Mouse (Mus musculus): ENCODE measurements at regions not wholly inside any gene's neighbourhood (a gene's known extent, or its start where the extent isn't known, plus 50 kb on each side); places are given as distances from the start of the nearest gene placed in this dataset.
"Not testable (repeated sequence)": the region's sequence is repeated elsewhere in the genome, so short reads cannot be mapped to it uniquely, and the experiment has no call there.

- ATAC-seq (ENCODE audit: extremely low read depth, insufficient number of reproducible peaks, low FRiP score, poor library complexity, severe bottlenecking): no peak
Measured at GRCm38 (mm10) chr15:37110462-37110861, 102.9 kb upstream of the Zfp706 start.

DNA sequence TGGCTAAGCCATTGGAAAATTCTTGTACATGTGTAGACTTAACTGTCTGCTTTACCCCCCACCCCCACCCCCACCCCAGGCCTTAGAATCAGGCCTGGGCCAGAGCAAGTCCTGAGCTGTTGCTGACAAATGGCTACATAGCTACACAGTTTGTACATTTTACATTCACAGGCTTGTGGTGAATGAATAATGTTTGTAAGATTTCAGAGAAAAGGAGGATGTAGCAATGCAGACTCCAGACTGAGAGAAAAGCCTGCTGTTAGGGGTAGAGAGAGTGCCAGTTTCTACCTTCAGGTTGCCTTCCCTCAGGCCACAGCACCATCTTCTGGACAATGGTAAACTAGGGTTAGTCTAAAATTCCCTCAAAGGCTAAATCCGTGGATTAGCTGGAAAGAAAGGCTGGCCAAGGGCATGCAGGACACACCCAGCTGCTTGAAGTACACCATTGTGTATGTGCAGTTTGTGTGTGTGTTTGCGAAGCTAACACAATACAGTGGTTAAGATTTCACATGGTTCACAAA lies 94.5 kb upstream of the Zfp706 start:
- ATAC-seq (ENCODE audit: extremely low read depth, insufficient number of reproducible peaks, low FRiP score, poor library complexity, severe bottlenecking): no peak

DNA sequence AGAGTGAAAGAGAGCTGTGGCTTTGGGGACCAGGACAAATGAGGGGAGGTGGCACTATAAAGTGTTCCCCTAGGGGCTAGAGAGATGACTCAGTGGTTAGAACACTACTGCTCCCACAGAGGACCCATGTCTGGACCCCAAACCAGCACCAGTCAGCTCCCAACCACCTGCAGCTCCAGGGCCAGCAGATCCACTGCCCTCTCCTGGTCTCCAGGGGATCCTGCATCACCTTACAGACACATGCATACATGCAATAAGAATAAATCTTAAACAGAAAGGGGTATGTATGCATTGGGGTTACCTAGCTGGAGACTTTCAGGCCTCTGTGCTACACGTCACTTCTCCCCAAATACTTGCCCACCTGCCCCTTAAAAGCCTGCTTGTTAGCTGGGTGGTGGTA lies 93.8 kb upstream of the Zfp706 start:
- ATAC-seq (ENCODE audit: extremely low read depth, insufficient number of reproducible peaks, low FRiP score, poor library complexity, severe bottlenecking): no peak

DNA sequence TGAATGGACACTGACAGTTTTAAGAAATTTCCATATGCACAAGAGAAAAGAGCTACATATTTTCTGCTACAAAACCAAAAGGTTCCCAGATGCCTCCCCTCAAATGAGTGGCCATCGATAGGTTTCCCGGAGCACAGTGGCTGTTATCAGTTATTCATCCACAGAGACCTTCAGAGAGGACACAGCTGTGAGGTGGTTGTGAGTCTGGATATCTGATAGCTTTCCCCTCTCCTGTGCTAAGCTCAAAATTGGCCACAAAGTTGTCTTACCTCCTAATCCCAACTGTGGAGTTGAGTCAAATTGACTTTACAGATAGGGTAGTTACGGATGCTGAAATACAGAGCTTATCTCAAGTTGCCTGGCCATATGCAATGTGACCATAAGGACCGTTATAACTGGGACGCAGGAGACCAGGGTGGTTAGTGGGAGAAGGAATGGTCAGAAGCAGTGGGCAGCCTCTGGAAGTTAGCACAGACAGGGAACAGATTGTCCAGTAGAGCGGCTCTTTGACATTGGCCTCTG lies 93.3 kb upstream of the Zfp706 start:
- ATAC-seq (ENCODE audit: extremely low read depth, insufficient number of reproducible peaks, low FRiP score, poor library complexity, severe bottlenecking): no peak

GRCm38 (mm10) chr15:37099927-37100766 lies 92.6 kb upstream of the Zfp706 start:
- peak; percentile 58; the same call in 1 of the 2 replicates for ATAC-seq (ENCODE audit: extremely low read depth, insufficient number of reproducible peaks, low FRiP score, poor library complexity, severe bottlenecking)

DNA sequence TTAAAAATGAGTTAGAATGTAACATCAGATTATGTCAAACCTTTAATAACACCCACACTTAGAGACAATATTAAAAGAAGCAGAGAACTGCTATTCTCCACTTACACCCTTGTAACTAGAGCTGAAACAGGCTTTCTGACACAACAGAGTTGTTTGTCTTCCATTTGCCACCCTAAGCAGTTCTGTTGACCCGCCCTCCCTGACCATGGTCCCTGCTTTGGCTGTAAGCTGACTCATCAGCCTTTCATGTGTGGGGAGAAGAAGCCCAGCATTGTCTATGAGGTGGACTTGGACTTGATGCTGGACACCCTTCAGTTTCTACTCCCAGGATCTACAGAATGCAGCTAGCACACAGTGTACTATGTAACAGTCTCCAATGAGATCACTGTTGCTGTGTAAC lies 91.6 kb upstream of the Zfp706 start:
- no peak for ATAC-seq (ENCODE audit: extremely low read depth, insufficient number of reproducible peaks, low FRiP score, poor library complexity, severe bottlenecking)

GRCm38 (mm10) chr15:37097426-37097825 lies 89.9 kb upstream of the Zfp706 start:
- ATAC-seq (ENCODE audit: extremely low read depth, insufficient number of reproducible peaks, low FRiP score, poor library complexity, severe bottlenecking): no peak

GRCm38 (mm10) chr15:37091171-37091570 lies 83.6 kb upstream of the Zfp706 start:
- not testable (repeated sequence) for ATAC-seq (ENCODE audit: extremely low read depth, insufficient number of reproducible peaks, low FRiP score, poor library complexity, severe bottlenecking)

- no peak for ATAC-seq (ENCODE audit: extremely low read depth, insufficient number of reproducible peaks, low FRiP score, poor library complexity, severe bottlenecking)
Measured at GRCm38 (mm10) chr15:37083726-37084125, 76.2 kb upstream of the Zfp706 start.

GRCm38 (mm10) chr15:37081836-37082235 lies 74.3 kb upstream of the Zfp706 start:
- ATAC-seq (ENCODE audit: extremely low read depth, insufficient number of reproducible peaks, low FRiP score, poor library complexity, severe bottlenecking): no peak

GRCm38 (mm10) chr15:37080931-37081330 lies 73.4 kb upstream of the Zfp706 start:
- no peak for ATAC-seq (ENCODE audit: extremely low read depth, insufficient number of reproducible peaks, low FRiP score, poor library complexity, severe bottlenecking)

DNA sequence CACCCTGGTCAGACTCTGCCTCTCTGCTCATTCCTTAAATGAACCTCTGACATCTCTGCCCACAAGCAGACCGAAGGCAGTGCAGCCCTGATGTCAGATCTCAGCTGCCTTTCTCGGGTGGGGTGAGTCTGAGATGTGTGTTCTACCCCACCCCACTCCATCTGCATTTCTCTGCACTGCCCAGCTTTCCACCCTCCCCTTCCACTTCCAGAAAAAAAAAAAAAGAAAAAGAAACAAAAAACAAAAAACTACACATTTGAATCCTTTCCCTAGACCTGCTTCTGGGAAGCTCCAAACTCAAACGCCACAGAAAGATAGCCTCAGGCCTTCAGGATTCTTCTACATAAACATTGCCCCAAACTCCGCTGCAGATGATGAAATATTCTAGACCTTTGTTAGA lies 72.8 kb upstream of the Zfp706 start:
- ATAC-seq (ENCODE audit: extremely low read depth, insufficient number of reproducible peaks, low FRiP score, poor library complexity, severe bottlenecking): no peak

GRCm38 (mm10) chr15:37074207-37074606 lies 66.6 kb upstream of the Zfp706 start:
- not testable (repeated sequence) for ATAC-seq (ENCODE audit: extremely low read depth, insufficient number of reproducible peaks, low FRiP score, poor library complexity, severe bottlenecking)

DNA sequence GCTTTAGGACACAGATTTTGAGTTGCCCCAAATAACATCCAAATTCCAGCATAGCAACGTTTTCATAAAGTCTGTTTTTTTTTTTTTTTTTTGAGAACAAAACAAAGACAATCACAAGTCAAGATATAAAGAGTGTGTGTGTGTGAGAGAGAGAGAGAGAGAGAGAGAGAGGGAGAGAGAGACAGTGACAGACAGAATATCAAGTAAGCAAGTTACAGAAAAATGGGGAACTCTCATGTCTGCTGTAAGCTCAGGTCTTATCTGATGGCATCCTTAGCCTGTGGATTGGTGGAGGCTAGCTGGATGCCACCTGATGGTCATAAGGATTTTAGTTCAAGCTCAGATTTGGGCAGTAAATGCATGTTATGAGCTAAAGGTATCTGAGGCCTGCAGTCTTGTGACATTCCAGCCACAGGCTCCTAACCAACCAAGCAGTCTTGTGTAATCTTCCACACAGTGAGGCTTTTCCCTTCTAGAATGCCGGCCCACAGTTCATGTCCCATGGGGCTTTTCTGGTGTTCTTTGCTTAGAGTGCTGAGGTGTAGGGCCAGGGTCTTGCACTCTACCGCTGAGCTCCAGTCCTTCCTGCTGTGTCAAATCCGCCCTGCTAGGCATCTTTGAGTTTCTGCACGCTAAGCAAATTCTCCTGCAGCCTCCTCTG lies 64.8 kb upstream of the Zfp706 start:
- ATAC-seq (ENCODE audit: extremely low read depth, insufficient number of reproducible peaks, low FRiP score, poor library complexity, severe bottlenecking): no peak

DNA sequence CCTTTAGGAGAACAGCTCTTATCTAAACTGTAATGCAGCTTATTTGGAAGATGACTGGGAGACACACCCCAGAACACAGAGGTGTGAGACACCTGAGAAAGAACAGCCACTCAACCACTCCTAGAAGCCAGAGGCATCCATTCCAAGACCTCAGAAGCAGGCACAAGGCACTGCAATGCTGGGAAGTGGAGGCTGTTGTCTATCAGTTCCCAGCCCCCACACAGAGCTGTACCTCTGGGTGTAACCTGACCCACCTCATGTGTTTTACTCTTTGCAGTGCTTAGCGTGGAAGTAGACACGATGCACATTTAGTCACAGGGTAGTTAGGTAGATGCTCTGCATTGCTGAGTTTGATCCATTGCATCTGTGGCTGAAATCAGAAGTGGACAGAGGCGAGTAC lies 62.6 kb upstream of the Zfp706 start:
- no peak for ATAC-seq (ENCODE audit: extremely low read depth, insufficient number of reproducible peaks, low FRiP score, poor library complexity, severe bottlenecking)

DNA sequence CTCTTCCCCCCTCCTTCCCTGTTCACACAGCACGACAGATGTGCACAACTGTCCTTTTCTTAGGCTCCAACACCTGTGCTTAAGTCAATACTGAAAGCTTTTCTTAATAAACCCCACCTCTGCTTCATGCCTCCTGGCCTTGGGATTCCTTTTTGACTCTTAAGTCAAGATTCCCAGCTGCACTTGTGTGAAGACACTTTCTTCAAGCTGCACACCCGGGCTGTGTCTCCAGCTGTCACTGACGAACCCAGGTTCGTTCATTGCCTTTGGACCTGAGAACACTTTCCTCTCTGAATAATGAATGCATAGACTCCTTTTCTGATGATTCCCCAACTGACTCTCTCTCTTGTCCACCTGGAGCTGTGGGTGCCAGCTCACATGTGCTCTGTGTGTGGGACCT lies 59.8 kb upstream of the Zfp706 start:
- ATAC-seq (ENCODE audit: extremely low read depth, insufficient number of reproducible peaks, low FRiP score, poor library complexity, severe bottlenecking): no peak

DNA sequence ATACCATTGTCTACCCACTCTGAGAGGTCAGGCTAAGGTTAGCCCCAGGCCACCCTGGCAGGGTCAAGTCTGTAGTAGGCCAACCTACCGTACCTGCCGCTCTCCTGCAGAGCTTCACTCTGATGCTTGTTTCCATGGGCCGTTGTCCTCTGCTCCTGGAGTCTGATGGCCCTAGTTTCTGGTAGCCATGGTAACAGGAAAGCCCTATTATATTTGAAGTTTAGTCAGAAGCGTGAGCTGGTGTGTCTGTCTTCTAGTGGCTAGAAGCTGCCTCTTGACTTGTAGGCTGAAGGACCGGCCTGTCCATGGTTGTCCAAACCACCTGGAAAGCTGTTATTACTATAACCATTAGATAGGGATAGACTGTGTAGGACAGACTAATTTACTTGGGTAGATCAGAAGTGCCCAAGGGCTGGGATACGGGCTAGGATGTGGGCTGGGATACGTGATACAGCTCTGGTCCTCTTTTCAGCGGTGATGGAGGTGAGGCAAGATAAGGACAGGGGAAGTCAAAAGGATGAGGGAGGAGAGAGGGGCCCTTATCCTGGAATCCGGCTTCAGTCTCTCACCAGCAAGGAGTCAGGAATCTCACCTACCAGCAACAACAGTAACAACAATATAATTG lies 58.5 kb upstream of the Zfp706 start:
- ATAC-seq (ENCODE audit: extremely low read depth, insufficient number of reproducible peaks, low FRiP score, poor library complexity, severe bottlenecking): no peak

DNA sequence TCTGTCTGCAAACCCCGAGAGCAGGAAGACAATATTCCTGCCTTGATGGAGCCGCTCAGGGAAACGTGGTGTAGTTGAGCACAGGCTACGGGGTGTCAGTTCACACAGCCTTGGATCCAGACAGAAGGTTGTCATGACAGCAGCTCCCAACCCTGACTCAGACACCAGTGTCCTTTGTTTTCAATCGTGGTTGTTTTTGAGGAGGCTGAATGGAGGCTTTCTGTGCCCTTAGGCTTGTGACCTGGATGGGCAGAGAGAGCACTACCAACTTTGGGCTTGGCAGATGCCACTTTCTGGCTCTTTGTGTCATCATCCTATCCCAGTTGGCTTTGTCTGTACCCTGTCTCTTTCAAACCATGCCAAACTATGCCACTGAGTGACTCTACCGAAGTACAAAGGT lies 57.8 kb upstream of the Zfp706 start:
- no peak for ATAC-seq (ENCODE audit: extremely low read depth, insufficient number of reproducible peaks, low FRiP score, poor library complexity, severe bottlenecking)

DNA sequence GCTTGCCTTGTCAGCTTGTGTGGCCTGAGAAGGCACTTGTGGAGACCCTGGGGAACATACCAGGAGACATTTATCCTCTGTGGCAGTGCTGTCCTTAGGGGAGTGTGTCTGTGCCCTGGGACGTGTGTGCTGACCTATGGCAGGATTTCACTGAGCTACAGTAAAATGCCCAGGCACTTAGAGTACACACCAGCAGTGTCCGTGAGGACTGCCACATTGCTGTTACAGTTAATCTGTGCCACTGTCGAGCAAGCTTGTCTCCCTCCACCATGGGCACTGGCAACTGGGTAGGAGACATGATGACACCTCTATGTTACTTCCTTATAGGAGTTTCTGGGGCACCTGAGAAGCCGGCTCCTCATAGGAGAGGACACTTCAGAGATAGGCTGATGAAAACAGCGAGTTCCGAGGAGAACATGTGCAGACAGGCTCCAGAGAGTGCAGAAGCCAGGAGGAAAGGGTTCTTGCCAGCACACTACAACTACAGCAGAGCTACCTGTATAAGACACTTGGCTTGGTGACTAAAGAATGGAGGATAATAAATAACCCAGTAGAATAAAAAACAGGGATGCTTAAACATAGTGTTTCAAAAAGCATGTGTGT lies 56.3 kb upstream of the Zfp706 start:
- no peak for ATAC-seq (ENCODE audit: extremely low read depth, insufficient number of reproducible peaks, low FRiP score, poor library complexity, severe bottlenecking)
